Mouse (Mus musculus) mouse embryonic stem cell (cell line): Measurements from ENCODE around the gene Copz2.
"Not testable (repeated sequence)": the region's sequence is repeated elsewhere in the genome, so short reads cannot be mapped to it uniquely, and the experiment has no call there.

Source experiments
- in situ Hi-C, 2 experiments: fragments of 300-500 bp; cut with MboI; formaldehyde crosslinking; loops; 1 replicate in 1 of 2; 3 replicates in 1 of 2; pipeline ENCODE4 v1.14.3; 2019 to 2020; ENCODE audit warnings: low sequenced_read_pairs in 2 of 2, low pct_unique_long_range_greater_than_20kb in 1 of 2, mixed read lengths in 1 of 2; ENCODE audit not compliant: unreplicated experiment in 1 of 2

The Copz2 gene

GRCm38 (mm10) chr11:96849681-96850467 is at the start of gene Copz2:
Gene Copz2 (plus strand): TSS chr11:96849870.
- in situ Hi-C loops = loop anchor here (5.0 to 25.0 kb wide), 4 partner anchors 93 to 538 kb away; partner anchors contain the start of genes Hoxb3 (in 2 of the 2), Hoxb4 (in 2 of the 2) and Hoxb5 (in 2 of the 2)

- in situ Hi-C loops = no loop called here
Observed at GRCm38 (mm10) chr11:96805606-96806005, 44.1 kb upstream of the Copz2 start.

GRCm38 (mm10) chr11:96808066-96808465 is 41.6 kb upstream of the Copz2 start:
- in situ Hi-C loops = no loop called here

GRCm38 (mm10) chr11:96809562-96810235 is 40.0 kb upstream of the Copz2 start:
- in situ Hi-C loops = no loop called here

GRCm38 (mm10) chr11:96811188-96811587 is 38.5 kb upstream of the Copz2 start:
- in situ Hi-C loops = not testable (repeated sequence)

- in situ Hi-C loops = no loop called here
Observed at GRCm38 (mm10) chr11:96813455-96813854, 36.2 kb upstream of the Copz2 start.

- in situ Hi-C loops = no loop called here
Observed at GRCm38 (mm10) chr11:96813920-96814319, 35.8 kb upstream of the Copz2 start.

GRCm38 (mm10) chr11:96814443-96814842 is 35.2 kb upstream of the Copz2 start:
- in situ Hi-C loops = no loop called here

- in situ Hi-C loops = no loop called here
Observed at GRCm38 (mm10) chr11:96815895-96816294, 33.8 kb upstream of the Copz2 start.

- in situ Hi-C loops = no loop called here
Observed at GRCm38 (mm10) chr11:96816494-96816893, 33.2 kb upstream of the Copz2 start.

- in situ Hi-C loops = no loop called here
Observed at GRCm38 (mm10) chr11:96816979-96817378, 32.7 kb upstream of the Copz2 start.

- in situ Hi-C loops = no loop called here
Observed at GRCm38 (mm10) chr11:96818128-96818710, 31.5 kb upstream of the Copz2 start.

GRCm38 (mm10) chr11:96821956-96822355 is 27.7 kb upstream of the Copz2 start:
- in situ Hi-C loops = no loop called here

GRCm38 (mm10) chr11:96822675-96823470 is 26.8 kb upstream of the Copz2 start:
- in situ Hi-C loops = no loop called here

- in situ Hi-C loops = no loop called here
Observed at GRCm38 (mm10) chr11:96823471-96823837, 26.2 kb upstream of the Copz2 start.

GRCm38 (mm10) chr11:96823880-96824782 is 25.5 kb upstream of the Copz2 start:
- in situ Hi-C loops = no loop called here

- in situ Hi-C loops = no loop called here
Observed at GRCm38 (mm10) chr11:96824783-96825495, 24.7 kb upstream of the Copz2 start.
